Mouse (Mus musculus) testis, adult 2 months (tissue): ENCODE results near the gene Mcpt4. TPM values are rescaled to one million over a fixed set of nuclear protein-coding genes. Genes with fewer than 3 reads are reported as not detected.
"Not testable (repeated sequence)": the region's sequence is repeated elsewhere in the genome, so short reads cannot be mapped to it uniquely, and the experiment has no call there.

Experiments used
- H3K27ac ChIP-seq: fragments of 200-500 bp; 2 replicates; pipeline ENCODE4 v1.5.1; 2012; ENCODE audit warnings: low read depth, low read length; ENCODE audit not compliant: control insufficient read depth, insufficient read depth
- H3K27me3 ChIP-seq: fragments of 200-500 bp; 2 replicates; pipeline ENCODE4 v1.6.1; 2012; ENCODE audit warnings: mild to moderate bottlenecking, low read length, moderate library complexity; ENCODE audit not compliant: control insufficient read depth, insufficient read depth
- H3K36me3 ChIP-seq: fragments of 200-500 bp; 2 replicates; pipeline ENCODE4 v1.6.1; 2012; ENCODE audit warnings: mild to moderate bottlenecking, low read length; ENCODE audit not compliant: control insufficient read depth, insufficient read depth
- H3K4me1 ChIP-seq: fragments of 200-500 bp; 2 replicates; pipeline ENCODE4 v1.6.1; 2012; ENCODE audit warnings: low read length; ENCODE audit not compliant: control insufficient read depth, insufficient read depth
- H3K4me3 ChIP-seq: fragments of 200-500 bp; 2 replicates; pipeline ENCODE4 v1.5.1; 2012; ENCODE audit warnings: low read depth, mild to moderate bottlenecking, low read length, moderate library complexity, mixed read lengths; ENCODE audit not compliant: control insufficient read depth
- CTCF ChIP-seq: fragments of 200-500 bp; IDR thresholded peaks from 2 replicates; pipeline ENCODE4 v1.5.1; 2012; ENCODE audit warnings: low read depth, mild to moderate bottlenecking, inconsistent platforms, low read length, moderate library complexity; ENCODE audit not compliant: control insufficient read depth, insufficient read depth, insufficient replicate concordance
- POLR2A ChIP-seq: fragments of 200-500 bp; IDR thresholded peaks from 2 replicates; pipeline ENCODE4 v1.6.1; 2012; ENCODE audit warnings: low read depth, mild to moderate bottlenecking, inconsistent platforms, low read length, moderate library complexity; ENCODE audit not compliant: control insufficient read depth
- polyA plus RNA-seq: library from polyadenylated mRNA; depleted of rRNA; stranded (reverse); fragments of >200 nt; gene quantifications from 2 replicates; pipeline ENCODE4 v1.2.3, GENCODE M21; 2012; rRNA removed

The Mcpt4 gene
- polyA plus RNA-seq, 1 experiment = not detected

- H3K27ac ChIP-seq = no peak overlapping the region
- H3K36me3 ChIP-seq = no peaks in the 10 kb centered on the region
- TF ChIP-seq CTCF (no peak), POLR2A (no peak)
- H3K27me3 ChIP-seq = no peaks in the 10 kb centered on the region
- H3K4me1 ChIP-seq = no peaks in the 10 kb centered on the region
- H3K4me3 ChIP-seq = no peak overlapping the region
Observed at GRCm38 (mm10) chr14:56019446-56019845, 42.7 kb downstream of the Mcpt4 start.

GRCm38 (mm10) chr14:56017671-56018070 lies 44.4 kb downstream of the Mcpt4 start, which contains the start of gene Mcpt1:
TSS of gene Mcpt1 (plus strand) at chr14:56017971.
- H3K4me1 ChIP-seq = not testable (repeated sequence)

DNA sequence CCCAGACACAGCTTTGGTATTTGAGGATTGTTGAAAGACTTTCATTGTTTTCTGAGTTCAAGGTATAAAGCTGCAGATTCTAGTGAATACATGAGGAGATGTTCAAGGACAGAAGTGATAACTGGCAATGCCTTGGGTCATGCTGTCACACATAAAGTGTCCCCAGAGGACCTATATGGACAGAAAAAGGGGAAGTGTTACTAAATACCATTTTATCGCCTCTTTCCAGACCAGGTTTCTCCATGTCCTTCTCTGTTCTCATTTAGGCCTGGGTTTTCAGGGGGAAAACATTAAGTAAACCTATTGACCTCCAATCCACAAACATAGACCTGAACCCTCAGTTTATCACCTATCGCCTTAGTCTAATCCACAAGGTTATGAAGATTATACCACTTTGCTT lies 48.2 kb downstream of the Mcpt4 start:
- H3K27ac ChIP-seq = no peak overlapping the region
- no peak for TF ChIP-seq POLR2A
- TF ChIP-seq CTCF = no peak

More at GRCm38 (mm10) chr14:56017671-56018070, 44.4 kb downstream of the Mcpt4 start, which contains the start of gene Mcpt1:
- not testable (repeated sequence) for H3K36me3 ChIP-seq, H3K27me3 ChIP-seq, H3K27ac ChIP-seq, H3K4me3 ChIP-seq

GRCm38 (mm10) chr14:56013147-56013546 lies 49.0 kb downstream of the Mcpt4 start:
- TF ChIP-seq POLR2A = no peak
- no peak for TF ChIP-seq CTCF
- H3K27me3 ChIP-seq = no peaks in the 10 kb centered on the region
- H3K36me3 ChIP-seq = no peaks in the 10 kb centered on the region
- no peak overlapping the region for H3K4me3 ChIP-seq
- no peaks in the 10 kb centered on the region; the same call in 1 of the 2 replicates for H3K4me1 ChIP-seq
- H3K27ac ChIP-seq = no peak overlapping the region

More for the DNA sequence above, 48.2 kb downstream of the Mcpt4 start:
- no peaks in the 10 kb centered on the region for H3K27me3 ChIP-seq
- H3K4me1 ChIP-seq = no peaks in the 10 kb centered on the region; the same call in 1 of the 2 replicates
- H3K36me3 ChIP-seq = no peaks in the 10 kb centered on the region
- no peak overlapping the region for H3K4me3 ChIP-seq

Other genes starting within 250 kb of the Mcpt4 start
- gene Nfatc4, start 239.2 kb downstream of the Mcpt4 start, polyA plus RNA-seq = 0.58 and 0.83 TPM in 2 replicates
- 0.41 and 0.51 TPM in 2 replicates for gene Nynrin, start 208.3 kb downstream of the Mcpt4 start, polyA plus RNA-seq
- gene Cbln3, start 177.9 kb downstream of the Mcpt4 start, polyA plus RNA-seq = 1.0 and 1.1 TPM in 2 replicates
- gene Khnyn, start 177.4 kb downstream of the Mcpt4 start, polyA plus RNA-seq = 5.0 and 5.1 TPM in 2 replicates
- gene Sdr39u1, start 162.0 kb downstream of the Mcpt4 start, polyA plus RNA-seq = 50.7 and 55.1 TPM in 2 replicates
- gene Cma1, start 117.6 kb downstream of the Mcpt4 start, polyA plus RNA-seq = 0.10 TPM in 1 of 2 replicates, not detected in the other
- not detected in 2 replicates for gene Cma2, start 111.3 kb downstream of the Mcpt4 start, polyA plus RNA-seq
- gene Mcpt1, start 44.3 kb downstream of the Mcpt4 start, polyA plus RNA-seq = not detected in 2 replicates
- gene Mcpt9, start 31.8 kb downstream of the Mcpt4 start, polyA plus RNA-seq = not detected in 2 replicates
- gene Mcpt2, start 20.3 kb downstream of the Mcpt4 start, polyA plus RNA-seq = not detected in 2 replicates
- gene Mcpt8, start 23.0 kb upstream of the Mcpt4 start, polyA plus RNA-seq = not detected in 2 replicates
- not detected in 2 replicates for gene Ctsg, start 40.3 kb upstream of the Mcpt4 start, polyA plus RNA-seq
- gene Gzme, start 58.3 kb upstream of the Mcpt4 start, polyA plus RNA-seq = not detected in 2 replicates
- gene Gzmd, start 70.3 kb upstream of the Mcpt4 start, polyA plus RNA-seq = not detected in 2 replicates
- gene Gzmg, start 97.3 kb upstream of the Mcpt4 start, polyA plus RNA-seq = not detected in 2 replicates
- 49.9 and 57.5 TPM in 2 replicates for gene Gzmn, start 112.3 kb upstream of the Mcpt4 start, polyA plus RNA-seq
- not detected in 2 replicates for gene Gzmf, start 149.1 kb upstream of the Mcpt4 start, polyA plus RNA-seq
- not detected in 2 replicates for gene Gzmc, start 172.3 kb upstream of the Mcpt4 start, polyA plus RNA-seq
- gene Gzmb, start 199.9 kb upstream of the Mcpt4 start, polyA plus RNA-seq = not detected in 2 replicates